Mouse (Mus musculus) cerebellum, adult 2 months (tissue): ENCODE data around the gene Vps41. TPM values are rescaled to one million over a fixed set of nuclear protein-coding genes. Genes with fewer than 3 reads are reported as not detected.

Source experiments
- DNase-seq, 2 experiments: peaks; one replicate each; pipeline ENCODE4 v3.0.0; 2021
- H3K27ac ChIP-seq: fragments of 200-500 bp; 2 replicates; pipeline ENCODE4 v1.5.1; 2012; ENCODE audit warnings: low read length, control low read depth, inconsistent platforms; ENCODE audit not compliant: insufficient read depth
- H3K27me3 ChIP-seq: fragments of 200-500 bp; 2 replicates; pipeline ENCODE4 v1.6.1; 2012; ENCODE audit warnings: inconsistent platforms, mild to moderate bottlenecking, low read length, moderate library complexity; ENCODE audit not compliant: control insufficient read depth, insufficient read depth
- H3K4me1 ChIP-seq: fragments of 200-500 bp; 2 replicates; pipeline ENCODE4 v1.6.1; 2011; ENCODE audit warnings: low read length; ENCODE audit not compliant: control insufficient read depth, insufficient read depth
- H3K4me3 ChIP-seq: fragments of 200-500 bp; replicated peaks from 2 replicates; pipeline ENCODE3; 2011; ENCODE audit warnings: mild to moderate bottlenecking, low read depth, low read length, control low read depth; ENCODE audit not compliant: insufficient read depth
- CTCF ChIP-seq: fragments of 200-500 bp; IDR thresholded peaks from 2 replicates; pipeline ENCODE4 v1.5.1; 2011; ENCODE audit warnings: low read depth, mild to moderate bottlenecking, control low read depth, low read length, moderate library complexity, borderline replicate concordance; ENCODE audit not compliant: insufficient read depth
- POLR2A ChIP-seq: fragments of 200-500 bp; IDR thresholded peaks from 2 replicates; pipeline ENCODE4 v1.6.1; 2011; ENCODE audit warnings: low read length, control low read depth, borderline replicate concordance; ENCODE audit not compliant: insufficient read depth
- WGBS: fragments of 180-500 bp; shearing (Covaris S2); methylation state at CpG from one replicate; pipeline ENCODE4 v1.1.7; 2018; 5-methylcytosine and 5-hydroxymethylcytosine counted together
- polyA plus RNA-seq: library from polyadenylated mRNA; depleted of rRNA; stranded (reverse); fragments of >200 nt; gene quantifications from 2 replicates; pipeline ENCODE4 v1.2.3, GENCODE M21; 2012

The Vps41 gene
- polyA plus RNA-seq, 1 experiment = 113 TPM

GRCm38 (mm10) chr13:18852718-18853117 lies 135.6 kb downstream of the Vps41 start:
- Histone ChIP-seq H3K27ac (no peak overlapping the region), H3K4me3 (no peak overlapping the region), H3K27me3 (no peaks in the 10 kb centered on the region), H3K4me1 (no peaks in the 10 kb centered on the region)
- 84% methylated on average over 8 of the region's 8 CpGs for WGBS
- DNase-seq = no peak
- TF ChIP-seq CTCF = no peak
- no peak for TF ChIP-seq POLR2A

- no peak overlapping the region for H3K4me3 ChIP-seq
- TF ChIP-seq CTCF (no peak), POLR2A (no peak)
- H3K4me1 ChIP-seq = no peaks in the 10 kb centered on the region
- no peaks in the 10 kb centered on the region for H3K27me3 ChIP-seq
- H3K27ac ChIP-seq = no peak overlapping the region
- no peak for DNase-seq
- WGBS = 41% methylated on average over 8 of the region's 8 CpGs
These were observed 139.1 kb downstream of the Vps41 start for GRCm38 (mm10) chr13:18856026-18856802.

DNA sequence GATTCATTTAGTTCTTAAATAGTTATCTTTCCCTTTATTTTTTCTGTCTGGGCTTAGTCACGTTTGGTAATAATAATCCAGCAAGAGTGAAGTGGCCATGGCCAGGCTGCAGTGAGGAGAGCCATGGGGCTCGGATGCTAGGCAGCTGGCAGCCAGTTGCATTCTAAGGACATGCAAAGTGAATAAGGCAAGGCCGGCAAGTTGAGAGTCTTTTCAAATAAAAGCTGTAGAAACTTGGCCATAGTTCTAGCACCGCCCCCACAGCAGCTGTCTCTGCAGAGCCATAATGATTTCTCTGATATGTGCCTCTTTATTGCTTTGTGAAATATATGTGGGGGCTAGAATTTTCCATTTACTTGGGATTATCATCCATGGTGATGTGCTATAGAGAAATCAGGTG lies 141.1 kb downstream of the Vps41 start:
- Histone ChIP-seq H3K27me3 (no peaks in the 10 kb centered on the region), H3K27ac (no peak overlapping the region), H3K4me3 (no peak overlapping the region), H3K4me1 (no peaks in the 10 kb centered on the region)
- TF ChIP-seq POLR2A (no peak), CTCF (no peak)
- no peak for DNase-seq
- WGBS = 39% methylated on average over 4 of the region's 4 CpGs

GRCm38 (mm10) chr13:18859389-18859788 lies 142.3 kb downstream of the Vps41 start:
- Histone ChIP-seq H3K4me3 (no peak overlapping the region), H3K27ac (no peak overlapping the region), H3K27me3 (no peaks in the 10 kb centered on the region), H3K4me1 (no peaks in the 10 kb centered on the region)
- TF ChIP-seq CTCF (no peak), POLR2A (no peak)
- no peak for DNase-seq
- whole genome bisulfite sequencing = 43% methylated on average over 3 of the region's 3 CpGs

DNA sequence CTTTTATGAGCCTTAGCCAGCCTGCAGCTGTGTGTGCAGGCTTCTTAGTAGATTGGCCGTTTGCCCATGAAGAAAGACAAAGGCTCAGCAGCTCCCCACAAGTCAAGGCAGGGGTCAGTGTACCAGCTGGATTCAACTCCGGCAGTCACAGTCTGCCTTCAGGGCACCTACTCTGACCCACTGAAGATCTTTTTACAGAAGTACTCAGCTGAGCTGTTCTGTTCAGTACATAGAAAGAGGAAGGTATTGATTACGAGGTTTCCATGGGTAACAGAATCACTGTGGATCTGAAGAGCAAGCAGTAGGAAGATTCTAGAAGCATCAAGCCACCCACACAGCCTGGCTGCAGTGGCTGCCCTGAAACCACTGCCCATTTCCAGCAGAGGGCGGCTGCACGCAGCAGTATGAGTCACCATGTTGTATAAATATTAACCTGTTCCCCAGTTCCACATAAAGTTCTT lies 151.0 kb downstream of the Vps41 start:
- WGBS = 17% methylated on average over 5 of the region's 5 CpGs
- peak; percentile 38 to 41 for DNase-seq
- no peak for TF ChIP-seq POLR2A
- TF ChIP-seq CTCF = peak; percentile 73
- Histone ChIP-seq H3K27me3 (no peaks in the 10 kb centered on the region), H3K27ac (no peak overlapping the region), H3K4me3 (no peak overlapping the region), H3K4me1 (no peaks in the 10 kb centered on the region)

- no peak for DNase-seq
- Histone ChIP-seq H3K27ac (no peak overlapping the region), H3K4me3 (no peak overlapping the region), H3K4me1 (no peaks in the 10 kb centered on the region), H3K27me3 (no peaks in the 10 kb centered on the region)
- WGBS = 92% methylated on average over 5 of the region's 5 CpGs
- TF ChIP-seq CTCF = no peak
- no peak for TF ChIP-seq POLR2A
These were observed 151.7 kb downstream of the Vps41 start for GRCm38 (mm10) chr13:18868825-18869224.

GRCm38 (mm10) chr13:18875321-18875720 lies 158.2 kb downstream of the Vps41 start:
- no peak for DNase-seq
- Histone ChIP-seq H3K27me3 (no peaks in the 10 kb centered on the region), H3K4me1 (no peaks in the 10 kb centered on the region), H3K4me3 (no peak overlapping the region), H3K27ac (no peak overlapping the region)
- TF ChIP-seq POLR2A = no peak
- TF ChIP-seq CTCF = no peak
- 21% methylated on average over 7 of the region's 7 CpGs for WGBS

DNA sequence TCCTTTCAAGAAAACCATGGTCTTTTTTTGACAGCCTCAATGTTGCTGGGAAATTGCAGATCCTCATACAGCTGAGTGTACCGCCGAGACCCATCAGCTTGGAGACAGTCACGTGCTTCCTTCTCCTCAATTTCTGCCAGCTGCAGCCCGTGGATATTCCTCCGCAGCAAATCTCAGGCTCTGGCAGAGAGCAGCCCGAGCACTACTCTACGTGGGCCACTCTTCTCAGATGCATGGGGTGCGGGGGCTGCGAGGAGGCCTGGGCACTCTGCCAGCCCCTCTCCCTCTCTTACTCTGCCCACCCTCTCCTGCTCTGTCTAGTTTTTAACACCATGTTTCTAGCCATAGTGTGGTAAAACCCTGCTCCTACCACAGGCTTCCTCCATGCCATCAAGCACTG lies 175.8 kb downstream of the Vps41 start:
- TF ChIP-seq CTCF (no peak), POLR2A (no peak)
- H3K4me1 ChIP-seq = no peaks in the 10 kb centered on the region
- no peak overlapping the region for H3K4me3 ChIP-seq
- WGBS = 16% methylated on average over 9 of the region's 9 CpGs
- H3K27me3 ChIP-seq = no peaks in the 10 kb centered on the region
- DNase-seq = no peak
- H3K27ac ChIP-seq = no peak overlapping the region
